Mouse (Mus musculus): ENCODE measurements around the gene Sfxn1.

DNA sequence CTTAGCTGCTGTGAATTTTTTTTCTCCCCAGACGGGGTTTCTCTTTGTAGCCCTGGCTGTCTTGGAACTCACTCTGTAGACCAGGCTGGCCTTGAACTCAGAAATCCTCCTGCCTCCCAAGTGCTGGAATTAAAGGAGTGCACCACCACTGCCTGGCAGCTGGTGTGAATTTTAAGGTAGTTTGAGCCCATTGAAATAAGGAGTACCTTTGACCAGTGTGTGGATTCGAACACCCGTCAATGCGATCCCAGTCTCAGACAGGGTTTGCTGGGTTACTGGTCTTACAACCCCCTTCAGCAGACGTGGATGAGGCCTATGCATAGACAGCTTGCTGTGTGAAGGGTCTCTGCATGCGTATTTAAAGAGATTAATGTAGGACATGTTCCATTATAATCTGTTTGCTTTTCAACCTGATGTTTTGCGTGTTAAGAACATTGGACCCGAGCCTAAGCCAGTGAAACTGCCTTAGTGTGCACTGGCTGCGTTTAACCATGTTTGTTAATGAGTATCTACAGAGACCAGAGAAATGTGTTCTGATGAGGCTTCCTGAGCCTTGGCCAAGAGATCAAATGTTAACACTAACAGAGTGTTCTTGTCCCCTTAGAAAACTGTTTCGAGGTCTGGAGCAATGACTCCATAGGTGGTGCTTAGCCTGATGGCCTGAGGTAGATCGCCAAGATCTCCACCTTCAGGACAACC lies 5.2 kb downstream of the Sfxn1 start:
- no peak for TF ChIP-seq CTCF (IDR thresholded peaks at IDR 0.05; ENCODE audit: low read depth)
- TF ChIP-seq EP300 (IDR thresholded peaks at IDR 0.05; ENCODE audit: low read depth) = no peak
